Mouse (Mus musculus) liver, embryonic 11.5 days (tissue): ENCODE data around the gene Krt4. TPM values are rescaled to one million over a fixed set of nuclear protein-coding genes. Genes with fewer than 3 reads are reported as not detected.
A peak's percentile ranks its signal among the peaks of the same experiment; 100 is the strongest.

ENCODE experiments used
- ATAC-seq: fragments of 200-750 bp; cut with Nextera tagmentation; replicated peaks from 2 replicates; pipeline ENCODE4 v1.8.0; 2017; ENCODE audit warnings: moderate number of reproducible peaks, mild to moderate bottlenecking, moderate TSS enrichment, moderate library complexity; ENCODE audit not compliant: low FRiP score
- DNase-seq: peaks from one replicate; pipeline ENCODE4 v3.0.0-alpha.2; 2017; ENCODE audit warnings: low spot score
- H3K27ac ChIP-seq: fragments of 300-500 bp; sonication (generic); 2 replicates; pipeline ENCODE4 v1.5.1; 2014; ENCODE audit warnings: mild to moderate bottlenecking, low read depth, low read length, control low read depth
- H3K27me3 ChIP-seq: fragments of 300-500 bp; sonication (generic); replicated peaks from 2 replicates; pipeline ENCODE4 v1.6.1; 2014; ENCODE audit warnings: low read length, mixed read lengths; ENCODE audit not compliant: control insufficient read depth, insufficient read depth
- H3K36me3 ChIP-seq: fragments of 300-500 bp; sonication (generic); 2 replicates; pipeline ENCODE4 v1.6.1; 2014; ENCODE audit warnings: mild to moderate bottlenecking, low read length, moderate library complexity, mixed read lengths; ENCODE audit not compliant: control insufficient read depth, insufficient read depth
- H3K4me1 ChIP-seq: fragments of 300-500 bp; sonication (generic); replicated peaks from 2 replicates; pipeline ENCODE4 v1.6.1; 2014; ENCODE audit warnings: low read length, mixed read lengths; ENCODE audit not compliant: control insufficient read depth, insufficient read depth
- H3K4me2 ChIP-seq: fragments of 300-500 bp; sonication (generic); 2 replicates; pipeline ENCODE4 v1.6.1; 2014; ENCODE audit warnings: mild to moderate bottlenecking, control low read depth, moderate library complexity
- H3K4me3 ChIP-seq: fragments of 300-500 bp; sonication (generic); 2 replicates; pipeline ENCODE4 v1.5.1; 2014; ENCODE audit warnings: low read depth, low read length, control low read depth
- H3K9ac ChIP-seq: fragments of 300-500 bp; sonication (generic); 2 replicates; pipeline ENCODE4 v1.6.1; 2014; ENCODE audit warnings: low read depth, low read length, control low read depth
- H3K9me3 ChIP-seq: fragments of 300-500 bp; sonication (generic); 2 replicates; pipeline ENCODE4 v1.6.1; 2016; ENCODE audit warnings: low read length, inconsistent platforms, mixed read lengths; ENCODE audit not compliant: control insufficient read depth
- WGBS: fragments of 180-500 bp; shearing (Covaris S2); extraction: QIAGEN DNeasy Blood & Tissue Kit; methylation state at CpG from one replicate; pipeline ENCODE4 v1.1.7; 2014; 5-methylcytosine and 5-hydroxymethylcytosine counted together
- polyA plus RNA-seq: library from polyadenylated mRNA; unstranded; fragments of >200 nt; fragmentation: Nextera tagmentation; extraction: Ambion mirVana; gene quantifications from 2 replicates; pipeline ENCODE4 v1.2.1, GENCODE M21; 2014

The Krt4 gene
- polyA plus RNA-seq = not detected in 2 replicates

GRCm38 (mm10) chr15:101924635-101925034 lies at the start of gene Krt4:
TSS of gene Krt4 (minus strand) at chr15:101924735.
- H3K9me3 ChIP-seq = no peaks in the 10 kb centered on the region
- no peak within 1 kb of the TSS for H3K4me2 ChIP-seq
- DNase-seq = no peak
- no peak within 1 kb of the TSS for H3K27ac ChIP-seq
- H3K27me3 ChIP-seq = peaks cover 6% of the 10 kb centered on the region
- H3K4me1 ChIP-seq = peaks cover 3% of the 10 kb centered on the region; the same call in 1 of the 2 replicates
- H3K4me3 ChIP-seq = no peak within 1 kb of the TSS
- H3K36me3 ChIP-seq = no peaks in the 10 kb centered on the region
- no peak for ATAC-seq
- WGBS = 72% methylated on average over 11 of the region's 11 CpGs
- H3K9ac ChIP-seq = no peak within 1 kb of the TSS

DNA sequence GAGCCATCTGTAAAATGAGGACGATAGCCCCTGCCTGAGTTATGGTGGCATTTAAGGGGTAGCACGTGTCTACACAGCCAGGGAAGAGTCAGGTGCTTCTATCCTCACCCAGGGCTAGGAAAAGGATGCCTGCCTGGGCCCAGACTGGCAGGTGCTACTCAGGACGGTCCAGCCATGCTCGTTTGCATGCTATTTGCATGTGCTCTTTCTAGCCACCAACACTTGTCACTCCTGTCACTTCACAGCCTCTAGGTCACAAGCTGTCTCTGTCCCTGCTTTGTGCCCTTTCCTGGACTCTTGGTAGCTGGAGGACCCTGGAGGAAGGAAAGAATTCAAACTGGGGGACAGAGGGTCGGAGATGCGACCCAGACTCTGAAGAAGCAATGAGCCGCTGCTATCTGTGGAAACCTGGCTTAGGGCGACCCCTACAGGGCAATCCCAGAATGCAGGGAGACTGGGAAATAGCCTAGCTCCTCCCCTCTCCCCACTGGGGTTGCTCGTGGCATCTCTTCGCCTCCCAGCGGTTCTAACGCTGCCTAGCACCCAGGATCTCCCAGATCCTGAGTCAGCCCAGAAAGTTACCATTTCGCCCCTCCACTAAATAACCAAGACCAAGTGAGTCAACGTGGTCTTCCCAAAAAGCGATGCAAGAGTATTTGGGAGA lies 49.0 kb upstream of the Krt4 start:
- Histone ChIP-seq H3K9ac (no peak overlapping the region), H3K4me2 (no peak overlapping the region), H3K4me1 (peaks cover 26% of the 10 kb centered on the region), H3K27ac (no peak overlapping the region), H3K36me3 (no peaks in the 10 kb centered on the region), H3K9me3 (no peaks in the 10 kb centered on the region), H3K27me3 (no peaks in the 10 kb centered on the region; the same call in none of the 2 replicates), H3K4me3 (no peak overlapping the region)
- WGBS = 16% methylated on average over 15 of the region's 15 CpGs
- DNase-seq = peak; percentile 95
- ATAC-seq = peak; percentile 31; the same call in 1 of the 2 replicates

DNA sequence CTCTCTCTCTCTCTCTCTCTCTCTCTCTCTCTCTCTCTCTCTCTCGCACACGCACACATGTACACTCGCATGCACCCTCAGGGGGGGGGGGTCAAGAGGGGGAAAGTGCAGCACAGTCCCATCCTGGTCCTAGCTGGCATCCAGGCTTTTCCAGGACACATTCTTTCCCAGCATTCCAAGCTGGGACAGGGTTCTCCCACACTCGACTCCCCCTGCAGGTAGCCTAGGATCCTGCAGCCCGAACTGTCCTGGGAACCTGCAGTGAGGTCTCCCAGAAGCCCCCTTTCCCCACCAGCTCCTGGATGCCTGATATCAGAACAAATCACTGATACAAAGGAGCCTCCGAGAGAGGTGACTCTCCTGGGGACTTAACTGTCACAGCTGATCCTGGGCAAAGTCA lies 46.0 kb upstream of the Krt4 start:
- H3K4me3 ChIP-seq = no peak overlapping the region
- H3K36me3 ChIP-seq = no peaks in the 10 kb centered on the region
- H3K9ac ChIP-seq = no peak overlapping the region
- WGBS = 3% methylated on average over 3 of the region's 6 CpGs
- no peaks in the 10 kb centered on the region; the same call in none of the 2 replicates for H3K27me3 ChIP-seq
- H3K4me2 ChIP-seq = no peak overlapping the region
- no peak for DNase-seq
- no peaks in the 10 kb centered on the region for H3K4me1 ChIP-seq
- H3K9me3 ChIP-seq = no peaks in the 10 kb centered on the region
- no peak for ATAC-seq
- no peak overlapping the region for H3K27ac ChIP-seq

- DNase-seq (no peak), ATAC-seq (no peak)
- H3K9ac ChIP-seq = no peak overlapping the region
- no peaks in the 10 kb centered on the region for H3K9me3 ChIP-seq
- no peaks in the 10 kb centered on the region; the same call in 1 of the 2 replicates for H3K27me3 ChIP-seq
- WGBS = 77% methylated on average over 8 of the region's 8 CpGs
- H3K4me1 ChIP-seq = no peaks in the 10 kb centered on the region
- H3K36me3 ChIP-seq = no peaks in the 10 kb centered on the region
- no peak overlapping the region for H3K27ac ChIP-seq
- H3K4me2 ChIP-seq = no peak overlapping the region
- no peak overlapping the region for H3K4me3 ChIP-seq
These were observed 42.3 kb upstream of the Krt4 start for GRCm38 (mm10) chr15:101966808-101967207.

DNA sequence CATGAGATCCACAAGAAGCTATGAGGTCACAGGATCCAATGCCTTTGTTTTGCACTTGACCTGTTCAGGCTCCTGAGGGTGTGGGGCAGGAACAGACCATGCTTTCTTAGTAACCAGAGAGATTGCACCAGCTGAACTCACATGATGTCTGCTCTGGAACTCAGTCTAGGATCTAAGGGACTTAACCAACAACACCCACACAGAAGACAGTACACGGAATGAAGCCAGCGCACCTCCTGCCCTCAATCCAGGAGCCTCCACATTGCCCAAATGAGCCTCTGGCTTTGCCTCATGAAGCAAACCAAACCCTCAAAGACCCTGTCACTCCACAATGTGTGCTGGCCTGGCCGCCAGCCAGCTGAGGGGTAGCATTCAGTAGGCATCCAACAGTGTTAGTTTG lies 34.4 kb upstream of the Krt4 start:
- no peaks in the 10 kb centered on the region for H3K9me3 ChIP-seq
- H3K4me1 ChIP-seq = no peaks in the 10 kb centered on the region
- H3K4me3 ChIP-seq = no peak overlapping the region
- no peaks in the 10 kb centered on the region; the same call in 1 of the 2 replicates for H3K27me3 ChIP-seq
- WGBS = 79% methylated on average over 3 of the region's 3 CpGs
- no peak overlapping the region for H3K27ac ChIP-seq
- no peak for DNase-seq
- no peaks in the 10 kb centered on the region for H3K36me3 ChIP-seq
- ATAC-seq = no peak
- no peak overlapping the region for H3K9ac ChIP-seq
- H3K4me2 ChIP-seq = no peak overlapping the region

GRCm38 (mm10) chr15:101954187-101954586 lies 29.7 kb upstream of the Krt4 start, which contains the start of gene Krt78:
TSS of gene Krt78 (minus strand) at chr15:101954287.
- Histone ChIP-seq H3K27me3 (no peaks in the 10 kb centered on the region), H3K9ac (no peak within 1 kb of the TSS), H3K36me3 (no peaks in the 10 kb centered on the region), H3K4me3 (no peak within 1 kb of the TSS), H3K4me1 (no peaks in the 10 kb centered on the region), H3K4me2 (no peak within 1 kb of the TSS), H3K27ac (no peak within 1 kb of the TSS), H3K9me3 (no peaks in the 10 kb centered on the region)
- WGBS = 73% methylated on average over 9 of the region's 9 CpGs
- no peak for DNase-seq
- ATAC-seq = no peak

DNA sequence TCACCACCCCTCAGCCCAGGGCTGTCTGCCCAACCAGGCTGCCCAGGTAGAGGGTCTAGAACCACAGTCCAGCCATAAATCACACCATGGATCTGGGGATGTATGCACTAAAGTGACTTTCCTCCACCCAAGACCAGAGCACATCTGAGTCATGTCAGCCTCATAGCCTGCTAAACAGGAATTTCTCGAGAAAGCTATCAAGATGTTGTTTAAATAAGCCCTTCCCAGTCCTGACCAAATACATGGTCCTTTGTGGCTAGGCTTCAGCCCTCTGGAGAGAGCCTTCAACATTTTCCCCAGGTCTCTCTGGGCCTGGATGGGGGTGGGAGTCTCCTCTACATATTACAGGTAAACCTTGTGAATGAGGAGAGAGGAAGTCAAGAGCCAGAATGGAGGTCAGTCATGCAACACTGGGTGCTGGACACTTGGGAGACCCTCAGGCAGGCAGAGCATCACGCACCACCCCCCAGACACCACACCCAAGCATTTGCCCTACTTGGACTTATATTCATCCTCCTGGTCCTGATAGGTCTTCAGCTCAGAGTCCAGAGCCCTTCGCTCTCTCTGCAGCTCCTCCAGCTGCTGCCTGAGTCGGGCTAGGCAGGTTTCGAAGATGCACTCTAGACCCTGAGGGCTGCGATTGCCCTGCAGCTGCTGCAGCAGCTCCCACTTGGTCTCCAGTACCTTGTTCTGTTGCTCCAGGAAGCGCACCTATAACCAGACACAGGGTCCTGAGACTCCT lies 28.4 kb upstream of the Krt4 start:
- no peak overlapping the region for H3K4me2 ChIP-seq
- WGBS = 83% methylated on average over 7 of the region's 7 CpGs
- H3K27me3 ChIP-seq = no peaks in the 10 kb centered on the region
- ATAC-seq = no peak
- no peaks in the 10 kb centered on the region for H3K4me1 ChIP-seq
- no peaks in the 10 kb centered on the region for H3K9me3 ChIP-seq
- H3K4me3 ChIP-seq = no peak overlapping the region
- H3K36me3 ChIP-seq = no peaks in the 10 kb centered on the region
- H3K9ac ChIP-seq = no peak overlapping the region
- H3K27ac ChIP-seq = no peak overlapping the region
- no peak for DNase-seq

DNA sequence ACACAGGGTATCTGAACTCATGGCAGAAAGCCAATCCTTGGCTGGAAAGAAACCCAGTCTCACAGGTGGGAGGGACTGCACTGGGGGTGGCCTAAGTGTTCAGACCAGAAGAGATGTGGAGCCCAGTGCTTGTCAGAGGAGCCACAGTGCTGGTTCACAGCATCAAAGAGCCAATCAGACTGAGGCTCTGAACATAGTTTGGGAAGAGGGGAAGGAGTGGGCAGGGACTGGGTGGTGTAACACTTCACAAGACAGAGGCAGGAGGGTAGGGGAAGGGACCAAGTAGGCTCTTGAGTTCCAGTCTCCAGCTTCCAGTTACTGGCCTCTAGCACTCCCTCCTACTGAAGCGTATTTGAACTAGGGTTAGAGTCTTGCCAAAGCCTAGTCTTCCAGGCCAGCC lies 20.9 kb upstream of the Krt4 start:
- DNase-seq (no peak), ATAC-seq (no peak)
- WGBS = 91% methylated on average over 1 of the region's 1 CpGs
- H3K27ac ChIP-seq = no peak overlapping the region
- no peak overlapping the region for H3K4me3 ChIP-seq
- no peaks in the 10 kb centered on the region for H3K4me1 ChIP-seq
- no peaks in the 10 kb centered on the region for H3K9me3 ChIP-seq
- H3K4me2 ChIP-seq = no peak overlapping the region
- no peaks in the 10 kb centered on the region for H3K36me3 ChIP-seq
- H3K9ac ChIP-seq = no peak overlapping the region
- no peaks in the 10 kb centered on the region; the same call in none of the 2 replicates for H3K27me3 ChIP-seq
